Mouse (Mus musculus) limb, embryonic 14.5 days (tissue): ENCODE measurements at regions not wholly inside any gene's neighbourhood (a gene's known extent, or its start where the extent isn't known, plus 50 kb on each side); places are given as distances from the start of the nearest gene placed in this dataset.

Source experiments
- ATAC-seq: fragments of 200-750 bp; cut with Nextera tagmentation; 2 replicates; pipeline ENCODE4 v1.8.0; 2017; ENCODE audit warnings: low read depth, moderate number of reproducible peaks, moderate TSS enrichment; ENCODE audit not compliant: low FRiP score
- DNase-seq: peaks from one replicate; pipeline ENCODE4 v3.0.0-alpha.2; 2015; ENCODE audit warnings: low spot score
- H3K27ac ChIP-seq: fragments of 300-500 bp; sonication (generic); replicated peaks from 2 replicates; pipeline ENCODE4 v1.5.1; 2014; ENCODE audit warnings: low read depth, mild to moderate bottlenecking, low read length, moderate library complexity, mixed read lengths
- H3K27me3 ChIP-seq: fragments of 300-500 bp; sonication (generic); 2 replicates; pipeline ENCODE4 v1.6.1; 2014; ENCODE audit warnings: low read length, mixed read lengths; ENCODE audit not compliant: control insufficient read depth, insufficient read depth
- H3K36me3 ChIP-seq: fragments of 300-500 bp; sonication (generic); 2 replicates; pipeline ENCODE4 v1.6.1; 2014; ENCODE audit warnings: mild to moderate bottlenecking, low read length, moderate library complexity, mixed read lengths; ENCODE audit not compliant: control insufficient read depth, insufficient read depth
- H3K4me1 ChIP-seq: fragments of 300-500 bp; sonication (generic); 2 replicates; pipeline ENCODE4 v1.6.1; 2014; ENCODE audit warnings: antibody characterized with exemption, low read length, mixed read lengths; ENCODE audit not compliant: control insufficient read depth, insufficient read depth
- H3K4me2 ChIP-seq: fragments of 300-500 bp; sonication (generic); replicated peaks from 2 replicates; pipeline ENCODE4 v1.6.1; 2014; ENCODE audit warnings: low read depth, mild to moderate bottlenecking, low read length, moderate library complexity; ENCODE audit not compliant: severe bottlenecking
- H3K4me3 ChIP-seq: fragments of 300-500 bp; sonication (generic); replicated peaks from 2 replicates; pipeline ENCODE4 v1.5.1; 2014; ENCODE audit warnings: low read length
- H3K9ac ChIP-seq: fragments of 300-500 bp; sonication (generic); 2 replicates; pipeline ENCODE4 v1.6.1; 2014; ENCODE audit warnings: mild to moderate bottlenecking, low read depth, low read length, moderate library complexity; ENCODE audit not compliant: severe bottlenecking
- H3K9me3 ChIP-seq: fragments of 300-500 bp; sonication (generic); 2 replicates; pipeline ENCODE4 v1.6.1; 2016; ENCODE audit warnings: low read length; ENCODE audit not compliant: control insufficient read depth
- POLR2A ChIP-seq: fragments of 200-500 bp; IDR thresholded peaks from 2 replicates; pipeline ENCODE4 v1.8.0; 2012; ENCODE audit warnings: inconsistent platforms, mild to moderate bottlenecking, moderate library complexity, borderline replicate concordance; ENCODE audit not compliant: insufficient read depth, insufficient read length; ENCODE audit errors: extremely low read depth
- WGBS: fragments of 180-500 bp; shearing (Covaris S2); extraction: QIAGEN DNeasy Blood & Tissue Kit; methylation state at CpG from one replicate; pipeline ENCODE4 v1.1.7; 2014; 5-methylcytosine and 5-hydroxymethylcytosine counted together

DNA sequence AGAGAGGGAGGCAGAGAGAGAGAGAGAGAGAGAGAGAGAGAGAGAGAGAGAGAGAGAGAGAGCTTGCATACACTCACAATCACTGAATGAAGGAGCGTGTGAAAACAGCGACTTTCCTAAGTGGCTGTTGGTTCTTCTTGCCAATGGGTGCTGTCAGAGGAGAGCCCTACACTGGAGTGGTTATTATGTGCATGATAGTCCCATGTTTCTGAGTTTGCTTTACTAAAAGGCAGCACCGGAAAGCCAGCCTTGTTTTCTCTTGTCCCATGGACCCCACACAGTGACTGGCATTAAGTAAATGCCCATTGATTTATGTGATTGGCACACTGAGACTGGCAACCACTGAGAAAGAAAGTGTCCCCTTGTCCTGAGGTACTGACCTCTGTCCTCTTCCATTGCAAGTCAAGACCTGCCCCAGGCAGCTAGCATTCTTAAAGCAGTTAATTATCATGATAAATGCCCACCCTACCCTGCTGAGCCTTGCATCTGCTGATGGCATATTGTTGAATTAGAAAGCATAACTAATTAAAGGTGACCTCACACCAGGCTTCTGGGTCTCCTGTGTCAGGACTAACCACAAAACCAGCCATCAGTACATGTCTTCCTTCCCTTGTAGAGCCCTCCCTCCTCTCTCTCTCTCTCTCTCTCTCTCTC lies 313.6 kb downstream of the Insc start:
- Histone ChIP-seq H3K9me3 (no peaks in the 10 kb centered on the region), H3K4me3 (no peak overlapping the region), H3K4me2 (no peak overlapping the region), H3K9ac (no peak overlapping the region), H3K27ac (no peak overlapping the region), H3K27me3 (no peaks in the 10 kb centered on the region), H3K36me3 (no peaks in the 10 kb centered on the region), H3K4me1 (no peaks in the 10 kb centered on the region)
- no peak for DNase-seq
- WGBS: 68% methylated on average over 3 of the region's 3 CpGs
- ATAC-seq: no peak
- TF ChIP-seq POLR2A: no peak

DNA sequence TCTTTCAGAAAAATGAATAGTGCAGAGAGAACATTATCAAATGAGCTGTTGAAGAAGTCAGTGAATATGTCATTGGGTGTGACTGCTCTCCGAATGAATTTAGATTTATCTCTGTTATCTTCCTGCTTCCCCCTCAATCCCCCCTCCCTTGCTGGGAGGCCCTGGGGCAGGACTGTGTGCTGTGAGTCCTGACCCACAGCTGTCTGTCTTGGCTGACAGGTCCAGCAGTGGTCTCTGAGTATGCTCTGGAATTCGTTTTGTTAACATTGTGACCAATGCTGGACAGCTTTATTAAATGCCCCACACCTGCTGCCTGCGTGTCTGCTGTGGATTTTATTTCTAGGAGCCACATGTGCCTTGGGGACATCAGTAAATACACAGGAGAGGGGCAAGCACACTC lies 314.2 kb downstream of the Insc start:
- Histone ChIP-seq H3K36me3 (no peaks in the 10 kb centered on the region), H3K27me3 (no peaks in the 10 kb centered on the region), H3K27ac (no peak overlapping the region), H3K4me3 (no peak overlapping the region), H3K9ac (no peak overlapping the region), H3K4me1 (no peaks in the 10 kb centered on the region), H3K9me3 (no peaks in the 10 kb centered on the region), H3K4me2 (no peak overlapping the region)
- WGBS: 22% methylated on average over 3 of the region's 3 CpGs
- DNase-seq: no peak
- no peak for TF ChIP-seq POLR2A
- ATAC-seq: peak; percentile 67; the same call in 1 of the 2 replicates

DNA sequence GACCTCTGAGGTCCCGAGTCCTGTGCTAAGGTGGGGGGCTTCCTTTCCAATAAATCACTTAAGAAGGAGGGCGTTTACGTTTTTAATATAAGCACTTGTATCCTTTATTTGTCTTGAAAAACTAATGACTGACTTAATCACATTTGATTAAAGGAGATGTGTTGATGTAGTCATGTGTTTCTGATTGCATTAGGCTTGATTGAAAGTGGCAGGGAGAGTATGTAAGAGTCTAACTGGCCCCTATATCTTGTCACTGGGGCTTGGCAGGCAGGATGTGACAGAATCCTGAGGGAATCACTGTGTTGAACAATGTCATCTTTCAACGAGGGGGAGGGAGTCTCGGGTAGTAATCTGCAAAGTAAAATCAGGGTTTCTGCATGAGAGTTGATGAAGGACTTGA lies 316.7 kb downstream of the Insc start:
- ATAC-seq (no peak), DNase-seq (no peak)
- no peak for TF ChIP-seq POLR2A
- Histone ChIP-seq H3K4me1 (no peaks in the 10 kb centered on the region), H3K4me2 (no peak overlapping the region), H3K4me3 (no peak overlapping the region), H3K9ac (no peak overlapping the region), H3K36me3 (no peaks in the 10 kb centered on the region), H3K27ac (no peak overlapping the region), H3K9me3 (no peaks in the 10 kb centered on the region), H3K27me3 (no peaks in the 10 kb centered on the region)
- 63% methylated on average over 5 of the region's 5 CpGs for WGBS

DNA sequence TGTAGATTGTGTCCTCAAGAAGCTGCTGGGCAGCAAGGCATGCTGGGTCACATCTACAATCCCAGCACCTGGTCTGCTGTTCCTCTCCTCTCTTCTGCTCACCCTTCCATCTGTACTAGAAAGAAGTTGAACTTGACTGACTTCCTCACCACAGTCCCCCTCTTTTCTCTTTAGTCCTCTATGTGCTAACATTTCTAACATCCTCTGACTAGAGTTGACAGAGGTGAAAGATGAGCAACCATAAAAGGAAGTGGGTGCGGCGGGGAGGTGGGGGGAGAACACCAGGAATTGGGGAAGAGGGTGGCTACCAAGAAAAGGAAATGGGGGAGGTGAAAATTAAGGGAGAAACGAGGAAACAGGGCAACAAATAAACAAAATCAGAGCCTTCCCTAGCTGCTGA lies 319.3 kb downstream of the Insc start:
- H3K4me2 ChIP-seq: no peak overlapping the region
- no peaks in the 10 kb centered on the region for H3K9me3 ChIP-seq
- H3K27ac ChIP-seq: no peak overlapping the region
- no peaks in the 10 kb centered on the region for H3K27me3 ChIP-seq
- WGBS: 52% methylated on average over 3 of the region's 3 CpGs
- no peak overlapping the region for H3K9ac ChIP-seq
- no peak overlapping the region for H3K4me3 ChIP-seq
- no peak for ATAC-seq
- no peak for TF ChIP-seq POLR2A
- H3K4me1 ChIP-seq: no peaks in the 10 kb centered on the region
- no peak for DNase-seq
- no peaks in the 10 kb centered on the region for H3K36me3 ChIP-seq

DNA sequence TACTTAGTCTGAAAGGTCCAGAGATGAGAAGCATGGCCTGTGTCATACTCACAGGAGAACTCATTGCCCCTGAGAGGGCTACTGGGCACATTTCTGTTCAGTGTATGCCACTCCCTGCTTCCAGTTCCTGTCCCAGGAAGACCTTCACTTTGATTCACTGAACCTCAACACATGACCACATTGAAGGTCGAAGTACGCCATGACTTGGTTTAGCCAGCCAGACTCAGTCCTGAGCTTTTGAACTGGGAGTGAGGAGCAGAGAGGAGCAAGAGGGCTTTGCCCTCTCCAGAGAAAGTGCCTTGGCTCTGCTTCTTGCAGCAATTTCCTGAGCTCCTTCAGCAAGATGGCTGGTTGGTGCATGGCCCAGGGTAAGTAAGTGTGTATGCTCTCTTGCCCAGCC lies 324.1 kb downstream of the Insc start:
- no peaks in the 10 kb centered on the region for H3K9me3 ChIP-seq
- H3K4me2 ChIP-seq: no peak overlapping the region
- DNase-seq (no peak), ATAC-seq (no peak)
- no peaks in the 10 kb centered on the region for H3K27me3 ChIP-seq
- no peak for TF ChIP-seq POLR2A
- H3K9ac ChIP-seq: no peak overlapping the region
- H3K4me3 ChIP-seq: no peak overlapping the region
- no peak overlapping the region for H3K27ac ChIP-seq
- peaks cover 5% of the 10 kb centered on the region; the same call in 1 of the 2 replicates for H3K4me1 ChIP-seq
- 86% methylated on average over 2 of the region's 2 CpGs for WGBS
- H3K36me3 ChIP-seq: no peaks in the 10 kb centered on the region

DNA sequence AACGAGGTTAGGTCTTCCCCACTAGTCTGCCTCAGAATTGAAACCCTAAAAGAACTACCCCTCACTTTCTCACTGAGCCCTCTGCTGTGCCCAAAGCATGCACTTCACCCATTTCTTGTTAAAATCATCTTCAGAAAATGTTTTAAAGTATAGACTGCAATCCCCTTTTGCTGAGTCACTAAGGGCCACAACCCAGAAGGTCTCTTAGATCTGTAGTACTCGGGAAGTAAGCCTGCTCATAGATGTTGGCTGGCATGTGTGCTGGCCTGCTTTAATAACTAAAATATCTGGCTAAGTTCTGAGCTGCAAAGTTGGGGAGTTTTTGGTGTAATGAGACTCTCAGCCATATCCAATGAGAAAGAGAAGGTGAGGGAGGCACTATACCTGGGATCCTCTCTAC lies 329.9 kb downstream of the Insc start:
- no peak for ATAC-seq
- Histone ChIP-seq H3K4me3 (no peak overlapping the region), H3K27me3 (no peaks in the 10 kb centered on the region), H3K4me2 (no peak overlapping the region), H3K4me1 (peaks cover 5% of the 10 kb centered on the region; the same call in 1 of the 2 replicates), H3K9ac (no peak overlapping the region), H3K9me3 (no peaks in the 10 kb centered on the region), H3K36me3 (no peaks in the 10 kb centered on the region), H3K27ac (no peak overlapping the region)
- TF ChIP-seq POLR2A: no peak
- 65% methylated on average over 2 of the region's 2 CpGs for WGBS
- no peak for DNase-seq
